Mouse (Mus musculus) cerebellum, adult 11 months (tissue): Measurements from ENCODE around the gene Fyn.

ENCODE experiments used
- DNase-seq: peaks from one replicate; pipeline ENCODE4 v3.0.0; 2022

Fyn gene

DNA sequence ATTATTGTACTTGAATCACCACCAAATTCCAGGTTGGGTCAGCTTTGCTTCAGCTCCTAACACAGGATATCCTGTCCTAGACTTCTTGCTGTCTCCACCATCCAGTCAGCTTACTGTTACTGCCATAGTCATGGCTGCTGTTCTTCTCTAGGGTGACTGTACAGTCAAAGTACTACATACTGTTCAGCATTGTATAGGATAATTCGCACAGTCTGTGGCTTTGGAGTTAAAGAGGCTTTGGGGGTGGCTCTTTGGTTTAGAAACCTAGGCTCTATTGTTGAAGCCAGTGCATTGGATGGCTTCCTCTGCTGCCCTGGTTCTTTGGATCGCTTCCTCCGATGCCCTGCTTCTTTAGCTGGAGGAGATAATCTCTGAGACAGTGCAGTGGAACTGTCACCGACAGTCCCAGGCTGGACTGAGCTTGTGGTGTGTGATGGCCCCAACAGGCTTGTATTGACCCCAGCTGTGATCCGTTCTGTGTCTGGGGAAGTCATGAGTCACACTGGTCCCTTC is 174.7 kb downstream of the Fyn start:
- DNase-seq: no peak

DNA sequence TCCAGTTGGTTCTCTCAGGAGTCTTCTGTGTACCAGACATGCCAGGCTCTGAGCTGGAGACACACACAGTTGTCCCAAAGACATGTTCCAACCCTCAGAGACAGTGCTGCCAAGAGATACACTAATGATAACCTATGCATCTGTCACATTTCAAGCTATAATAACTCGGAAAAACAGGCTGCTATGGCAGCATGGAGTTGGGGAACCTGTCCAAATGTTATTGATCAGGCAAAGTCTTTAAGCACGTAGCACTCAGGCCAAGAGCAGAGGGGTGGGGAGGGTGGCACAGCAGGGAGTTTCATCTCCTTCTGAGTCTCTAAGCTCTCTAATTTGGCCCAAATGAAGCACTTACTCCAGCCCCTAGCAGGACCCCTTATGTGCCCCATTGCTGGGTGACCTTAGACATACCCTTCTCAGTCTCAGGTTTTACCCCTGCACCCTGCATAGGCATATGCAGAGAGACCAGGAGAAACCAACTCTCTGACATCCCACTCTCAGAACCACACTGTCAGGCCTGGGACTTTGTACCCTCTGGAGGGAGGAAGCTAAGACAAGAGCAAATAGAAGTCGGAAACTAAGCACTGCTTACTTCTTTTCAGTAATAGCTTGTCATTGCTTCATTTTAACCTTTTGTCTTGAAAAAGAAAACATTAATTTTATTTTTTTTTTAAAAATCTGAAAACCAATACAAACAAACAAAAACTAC is 178.9 kb downstream of the Fyn start:
- DNase-seq: no peak

DNA sequence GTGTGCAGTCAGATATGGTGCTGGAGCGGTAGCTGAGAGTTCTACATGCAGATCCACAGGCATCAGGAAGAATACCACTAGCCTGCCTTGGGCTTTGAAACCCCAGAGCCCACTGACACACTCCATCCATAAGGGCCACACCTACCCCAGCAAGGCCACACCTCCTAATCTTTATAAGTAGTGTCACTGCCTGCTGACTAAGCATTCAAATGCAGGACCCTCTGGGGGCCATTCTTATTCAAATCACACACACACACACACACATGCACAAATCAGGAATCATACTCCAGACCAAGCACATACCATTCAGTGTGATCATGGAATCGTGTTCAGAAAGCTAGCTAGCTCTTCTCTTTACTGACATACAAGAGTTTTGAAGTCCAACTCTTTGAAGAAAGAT is 182.1 kb downstream of the Fyn start:
- no peak for DNase-seq

DNA sequence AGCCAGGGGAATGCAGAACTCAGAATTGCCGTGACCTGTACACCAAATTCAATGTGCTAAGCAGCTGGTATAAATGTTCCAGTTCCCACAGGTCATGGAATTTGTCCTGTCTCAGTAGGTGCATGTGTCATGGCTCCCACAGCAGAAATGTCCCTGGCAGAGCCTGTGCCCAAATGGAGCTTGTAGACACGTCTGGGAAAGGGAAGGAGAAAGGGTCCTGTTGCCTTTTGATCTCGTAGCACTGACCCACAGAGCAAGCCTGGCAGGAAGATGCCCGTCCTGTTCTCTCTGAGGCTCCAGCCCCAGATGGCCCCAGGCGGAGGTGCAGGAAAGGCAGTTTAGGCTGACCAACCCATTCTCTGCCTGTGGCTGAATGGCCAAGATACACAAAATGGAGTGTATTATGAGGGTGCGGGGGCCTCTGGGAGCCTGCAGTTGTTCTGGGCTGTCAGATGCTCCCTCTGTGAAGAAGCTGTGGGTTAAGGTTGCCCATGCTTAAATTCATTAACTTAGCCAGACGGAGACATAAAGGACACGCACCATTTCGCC is 183.1 kb downstream of the Fyn start:
- DNase-seq: no peak

DNA sequence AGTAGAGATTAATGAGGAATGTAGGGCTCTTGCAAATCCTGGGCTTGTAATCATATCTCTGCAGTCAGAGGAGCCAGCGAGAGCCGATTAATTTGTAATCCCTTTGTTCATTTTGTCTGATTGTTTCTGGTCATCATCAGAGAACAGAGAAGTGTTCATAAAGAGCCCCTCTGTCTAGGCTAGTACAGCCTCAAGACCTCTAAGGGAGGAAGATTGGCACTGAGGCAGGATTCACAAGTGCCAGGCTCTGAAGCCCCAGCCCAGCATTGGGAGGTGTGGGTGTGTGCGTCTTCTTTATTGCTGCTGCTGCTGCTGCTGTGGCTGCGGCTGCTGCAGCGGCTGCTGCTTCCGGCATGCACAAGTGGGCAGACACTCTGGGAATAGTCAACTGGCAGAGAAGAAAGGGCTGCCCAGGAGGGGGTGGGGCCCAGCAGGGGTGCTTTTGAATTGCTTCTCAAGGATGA is 183.7 kb downstream of the Fyn start:
- DNase-seq: no peak

DNA sequence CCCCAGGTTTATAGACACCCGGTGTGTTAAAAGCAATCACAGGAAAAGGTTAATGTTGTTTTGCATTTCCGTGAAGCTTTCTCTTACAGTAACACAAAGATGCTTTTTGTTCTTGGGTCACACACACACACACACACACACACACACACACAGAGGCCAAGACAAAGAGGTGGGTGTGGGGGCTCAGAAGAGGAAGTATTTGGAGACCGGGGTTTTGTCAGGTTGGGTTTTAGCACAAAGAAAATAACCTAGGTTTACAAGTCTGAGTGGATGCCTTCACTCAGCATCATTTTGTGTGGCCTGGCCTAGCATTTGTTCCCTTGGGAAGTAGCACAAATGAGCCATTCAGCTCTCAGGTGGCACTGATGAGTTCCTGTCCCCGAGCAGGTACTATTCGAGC is 184.2 kb downstream of the Fyn start:
- no peak for DNase-seq

DNA sequence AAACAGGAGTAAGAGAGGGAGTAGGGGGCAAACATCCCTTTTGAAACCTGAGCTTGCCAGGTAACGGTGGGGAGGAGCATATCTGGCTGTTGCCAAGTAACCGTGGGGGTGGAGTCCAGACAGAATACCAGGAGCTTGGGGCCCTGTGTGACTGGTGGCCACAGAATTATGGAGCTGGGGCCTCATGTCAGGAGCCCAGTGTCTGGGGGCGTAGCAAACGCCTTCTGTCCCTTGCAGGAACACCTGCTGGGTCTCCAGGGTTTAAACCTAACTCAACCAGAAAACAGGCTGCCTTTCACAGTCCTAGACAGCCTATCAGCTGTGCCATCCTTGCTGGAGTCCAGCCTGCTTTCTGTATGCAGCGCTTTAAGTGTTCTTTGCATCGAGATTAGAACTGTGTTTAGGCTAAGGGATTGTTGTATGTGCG is 186.6 kb downstream of the Fyn start:
- no peak for DNase-seq

DNA sequence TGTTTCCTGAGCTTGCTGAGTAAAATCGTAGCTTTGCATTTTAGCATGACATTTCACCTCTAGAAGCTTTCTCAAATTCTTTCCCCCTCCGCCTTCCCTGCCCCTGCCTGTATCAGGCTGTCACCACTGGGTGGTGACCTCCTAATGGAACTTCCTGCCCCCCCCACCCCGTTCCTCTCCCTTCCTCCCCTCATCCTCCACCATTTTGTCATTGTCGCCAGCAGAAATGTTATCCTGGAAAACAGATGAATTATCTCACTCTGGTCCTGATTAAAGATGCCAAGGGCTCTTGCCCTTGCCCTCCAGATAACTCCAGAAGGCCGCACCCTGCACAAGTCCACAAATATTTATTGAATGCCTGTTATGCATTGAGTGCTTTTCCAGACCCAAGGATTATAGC is 187.1 kb downstream of the Fyn start:
- no peak for DNase-seq

DNA sequence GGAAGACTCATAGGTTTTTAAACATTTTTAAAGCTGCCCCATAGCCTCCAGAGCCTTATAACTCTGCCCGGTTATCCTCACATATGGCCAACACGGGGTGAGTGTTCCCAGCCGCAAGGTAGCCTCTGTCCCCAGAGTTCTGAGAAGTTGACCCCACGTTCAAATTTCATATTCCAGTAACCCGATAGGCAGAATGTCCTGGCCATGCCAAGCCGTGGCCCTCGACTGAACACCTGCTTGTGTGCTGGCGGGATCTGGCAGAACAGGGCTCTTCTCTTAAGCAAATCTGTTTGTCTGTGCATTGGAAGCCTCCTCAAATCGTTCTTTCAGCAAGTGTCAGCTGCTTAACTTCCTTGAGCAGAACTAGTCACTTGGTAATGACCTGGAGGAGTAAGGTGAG is 188.7 kb downstream of the Fyn start:
- no peak for DNase-seq

DNA sequence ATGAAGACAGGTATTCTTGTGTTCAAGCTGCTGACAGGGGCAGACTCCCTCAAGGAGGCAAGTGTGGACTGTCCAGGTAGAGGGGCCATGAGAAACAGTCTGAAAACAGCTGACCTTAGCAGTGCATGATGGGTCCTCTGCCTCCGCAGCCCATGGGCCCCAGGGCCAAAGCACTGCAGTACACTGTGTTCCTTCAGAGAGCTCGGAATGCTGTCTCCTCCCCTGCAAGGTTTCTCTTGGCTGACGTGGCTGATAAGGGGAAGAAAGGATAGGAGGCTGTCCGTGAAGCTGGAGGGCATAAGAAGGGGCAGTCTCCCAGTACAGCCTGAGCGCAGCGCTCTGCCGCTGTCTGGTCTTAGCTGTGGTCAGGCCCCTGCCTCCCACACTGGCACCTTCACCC is 189.2 kb downstream of the Fyn start:
- no peak for DNase-seq

DNA sequence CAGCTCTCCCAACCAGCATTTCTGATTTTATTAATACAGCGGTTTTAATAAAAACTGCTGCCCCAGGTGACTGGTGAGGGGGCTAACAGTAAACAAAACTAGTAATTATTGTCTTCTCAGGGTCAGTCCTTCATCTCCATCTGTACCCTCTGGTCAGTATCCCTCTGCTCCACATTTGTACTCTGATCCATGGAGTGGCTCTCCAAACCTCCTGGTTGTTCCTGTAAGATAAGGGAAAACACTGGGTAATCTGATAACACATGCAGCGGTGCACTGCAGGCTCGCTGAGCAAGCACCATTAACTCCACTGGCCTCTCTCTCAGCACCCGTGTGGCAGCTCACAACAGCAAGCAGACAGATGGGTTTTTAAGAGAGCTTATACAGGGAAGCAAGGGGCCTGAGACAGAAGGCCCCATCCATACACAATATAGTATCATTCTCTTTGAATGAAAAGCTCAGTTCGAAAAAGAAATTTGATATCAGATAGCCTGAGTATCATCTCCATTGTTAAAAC is 189.9 kb downstream of the Fyn start:
- DNase-seq: no peak

DNA sequence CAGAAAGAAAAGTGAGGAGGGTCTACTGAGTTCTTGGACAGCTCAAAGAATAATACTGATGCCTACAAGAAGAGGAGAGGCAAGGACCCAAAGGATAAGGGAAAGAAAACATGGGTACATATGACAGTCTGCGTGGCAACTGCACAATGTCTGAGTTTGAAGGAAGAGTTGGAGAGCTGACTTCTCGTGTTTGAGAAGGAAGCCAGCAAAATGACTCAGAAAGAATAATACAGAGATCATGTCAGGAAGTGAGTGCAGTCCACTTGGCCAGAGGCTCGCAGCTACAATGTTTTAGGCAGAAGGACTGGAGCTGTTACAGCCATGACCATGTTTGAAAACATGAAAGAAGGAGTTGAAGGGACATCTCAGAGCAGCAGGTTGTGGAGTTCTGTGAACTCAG is 190.7 kb downstream of the Fyn start:
- DNase-seq: no peak

DNA sequence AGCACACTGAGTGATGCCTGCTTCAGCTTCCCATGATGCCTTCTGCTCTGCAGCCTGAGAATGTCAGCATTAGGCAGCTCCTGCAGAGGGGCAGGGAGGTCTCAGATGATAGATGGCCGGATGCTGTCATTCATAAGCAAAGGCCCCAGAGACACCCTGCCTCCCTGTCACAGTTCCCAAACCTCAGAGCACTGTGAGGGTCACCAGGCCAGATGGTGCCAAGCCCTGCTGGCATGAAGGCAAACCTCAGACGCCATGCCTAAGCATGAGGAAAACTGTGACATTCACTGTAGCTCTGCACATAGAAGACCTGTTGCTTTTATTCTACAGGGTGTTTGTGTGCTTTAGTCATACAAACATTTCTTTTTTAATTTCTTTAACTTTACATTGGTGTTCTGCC is 193.7 kb downstream of the Fyn start:
- no peak for DNase-seq

DNA sequence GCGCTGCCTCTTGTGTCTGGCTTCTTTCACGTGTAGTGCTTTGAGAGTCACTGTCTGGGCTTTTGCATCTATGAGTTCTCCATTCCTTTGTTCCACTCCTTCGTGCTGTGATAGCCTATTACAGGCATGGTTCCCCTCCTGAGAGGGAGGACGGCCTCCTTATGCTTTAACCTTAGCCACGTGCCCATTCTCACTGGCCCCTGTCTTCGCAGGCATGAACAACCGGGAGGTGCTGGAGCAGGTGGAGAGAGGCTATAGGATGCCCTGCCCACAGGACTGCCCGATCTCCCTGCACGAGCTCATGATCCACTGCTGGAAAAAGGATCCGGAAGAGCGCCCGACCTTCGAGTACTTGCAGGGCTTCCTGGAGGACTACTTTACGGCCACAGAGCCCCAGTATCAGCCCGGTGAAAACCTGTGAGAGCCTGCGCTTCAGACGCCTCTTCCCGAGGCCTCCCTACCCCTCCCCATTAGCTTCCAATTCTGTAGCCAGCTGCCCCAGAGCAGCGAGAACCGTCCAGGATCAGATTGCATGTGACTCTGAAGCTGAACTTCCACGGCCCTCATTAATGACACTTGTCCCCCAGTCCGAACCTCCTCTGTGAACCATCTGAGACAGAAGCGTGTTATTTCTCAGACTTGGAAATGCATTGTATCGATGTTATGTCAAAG is 195.0 kb downstream of the Fyn start:
- DNase-seq: no peak

DNA sequence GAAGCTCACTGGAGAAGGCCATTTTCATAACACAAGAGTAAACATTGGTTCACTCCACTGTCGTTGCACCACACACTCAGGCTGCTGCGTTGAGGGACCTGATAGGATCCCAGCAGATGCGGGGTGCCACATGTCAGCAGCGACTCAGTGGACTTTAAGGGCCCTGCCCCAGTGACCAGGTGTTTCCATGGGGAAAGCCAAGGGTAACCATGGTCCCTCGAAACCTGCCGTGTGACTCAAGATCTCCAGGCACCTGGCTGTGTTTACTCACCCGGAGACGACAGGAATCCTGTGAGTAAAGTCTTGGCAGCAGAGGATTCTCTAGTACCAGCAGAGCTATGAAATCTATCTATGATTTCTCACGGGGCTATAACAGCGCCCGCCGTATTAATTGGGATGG is 198.2 kb downstream of the Fyn start:
- DNase-seq: no peak

DNA sequence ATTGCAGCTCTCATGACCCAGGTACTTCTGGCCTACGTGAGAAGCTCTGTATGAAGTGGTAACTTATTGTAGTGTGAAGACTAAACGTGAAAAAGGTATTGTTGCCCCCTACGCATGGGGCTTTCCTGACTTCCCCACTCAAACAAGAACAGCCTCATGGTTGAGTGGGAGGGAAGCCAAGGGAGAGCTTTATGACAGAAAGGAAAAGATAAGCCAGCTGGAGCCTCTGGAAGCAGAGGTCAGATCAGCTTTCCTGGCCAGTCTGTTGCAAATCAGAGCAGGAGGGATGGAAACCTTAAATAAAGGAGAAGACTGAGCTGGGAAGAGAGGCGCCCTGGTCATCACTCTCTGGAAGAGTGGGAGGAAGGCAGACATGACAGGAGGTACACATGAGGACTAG is 200.3 kb downstream of the Fyn start:
- no peak for DNase-seq

DNA sequence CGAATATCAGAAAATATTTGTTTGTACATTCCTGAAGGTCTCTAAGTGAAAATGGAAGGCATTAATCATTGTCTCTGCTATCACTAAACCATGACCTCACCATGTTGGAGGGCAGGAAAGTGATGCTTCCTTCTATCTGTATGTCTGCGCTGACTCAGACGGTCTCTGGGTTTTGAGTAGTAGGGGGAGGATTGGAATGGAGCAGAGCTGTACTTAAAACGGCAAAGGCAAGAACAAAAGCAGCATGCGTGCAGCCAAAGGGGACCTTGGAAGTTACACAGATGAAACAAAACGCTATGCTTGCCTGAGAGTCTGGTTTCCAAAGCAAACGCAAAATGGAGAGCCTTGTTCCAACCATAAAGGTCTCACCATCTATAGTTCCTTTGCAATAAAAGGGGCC is 202.4 kb downstream of the Fyn start:
- DNase-seq: no peak

DNA sequence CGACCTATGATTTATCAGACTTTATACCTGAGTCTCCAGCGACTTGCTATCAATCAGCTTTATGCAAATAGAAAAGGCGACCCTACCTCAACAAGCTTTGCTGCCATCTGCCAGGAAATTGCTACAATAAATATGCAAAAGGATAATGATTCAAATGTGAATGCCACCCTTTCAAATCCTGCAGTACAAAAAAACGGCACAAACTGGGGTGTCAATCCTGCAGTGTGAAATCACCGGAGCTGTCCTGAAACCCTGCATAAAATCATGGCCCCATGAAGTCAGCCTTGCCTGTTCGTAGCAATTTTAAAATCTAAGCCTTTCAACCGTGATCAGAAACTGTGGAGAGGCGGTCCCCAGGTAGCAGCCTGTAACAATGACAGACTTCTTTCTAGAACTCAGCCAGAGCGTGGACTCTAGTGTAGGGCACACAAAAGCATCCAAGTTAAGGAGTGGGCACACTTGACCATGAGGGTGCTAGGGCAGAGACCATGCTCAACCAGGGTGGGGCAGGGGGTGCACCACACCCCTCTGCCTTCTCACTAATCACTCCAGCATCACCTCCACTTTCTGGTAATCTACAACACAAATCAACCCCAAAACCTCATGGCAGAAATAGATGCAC is 203.5 kb downstream of the Fyn start:
- DNase-seq: no peak

DNA sequence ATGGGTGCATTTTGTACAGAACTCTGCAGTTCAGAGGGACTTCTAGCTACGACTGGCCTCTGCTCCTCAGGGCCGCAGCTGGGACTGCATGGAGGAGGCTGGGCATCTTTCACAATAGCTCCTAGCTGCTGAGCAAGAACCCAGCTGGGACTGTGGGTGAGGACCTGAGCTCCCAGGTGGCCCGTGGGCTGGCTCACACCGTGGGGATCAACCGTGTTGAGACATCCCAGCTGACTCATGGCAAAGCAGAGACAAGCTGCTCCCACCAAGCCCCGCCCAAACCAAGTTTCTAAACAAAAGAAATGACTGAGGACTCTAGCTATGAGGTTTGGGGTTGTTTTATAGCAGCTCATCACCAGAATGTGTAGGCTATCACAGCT is 204.0 kb downstream of the Fyn start:
- no peak for DNase-seq

DNA sequence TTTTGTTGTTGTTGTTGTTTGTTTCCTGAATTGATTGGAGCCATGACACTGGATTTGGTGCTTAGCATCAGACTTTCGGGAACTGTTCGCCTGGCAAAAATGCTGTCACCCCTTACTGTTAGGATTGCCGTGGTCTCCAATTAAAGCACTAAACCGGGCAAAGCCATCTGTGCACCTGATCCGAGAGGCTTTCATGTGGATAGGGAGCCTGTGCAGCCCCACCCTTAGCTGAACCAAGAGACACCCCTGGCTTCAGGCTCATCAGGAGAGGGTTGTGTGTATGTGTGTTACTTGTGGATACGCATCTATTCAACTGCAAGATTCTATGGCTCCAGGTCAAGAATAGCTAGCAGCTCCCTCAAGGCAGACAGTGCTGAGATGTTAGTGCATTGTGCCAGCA is 207.8 kb downstream of the Fyn start:
- DNase-seq: no peak

DNA sequence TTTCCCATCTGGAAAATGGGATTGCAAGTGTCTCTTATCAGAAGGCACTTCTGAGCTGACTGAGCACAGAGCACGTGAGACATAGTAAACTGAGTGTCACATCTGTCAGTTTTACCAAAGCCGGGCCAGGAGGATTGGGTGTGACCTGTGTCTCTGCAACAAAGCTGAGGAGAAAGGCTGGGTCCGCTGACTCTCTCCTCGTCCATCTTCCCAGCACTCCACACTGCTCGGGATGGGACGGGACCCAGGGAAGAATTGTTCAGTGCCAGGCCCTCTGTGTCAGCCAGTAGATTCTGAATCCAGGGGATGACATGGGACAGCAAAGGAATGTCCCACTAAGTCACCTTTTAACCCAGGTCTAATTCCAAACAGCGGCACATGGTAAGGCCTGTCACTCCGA is 211.8 kb downstream of the Fyn start:
- no peak for DNase-seq

DNA sequence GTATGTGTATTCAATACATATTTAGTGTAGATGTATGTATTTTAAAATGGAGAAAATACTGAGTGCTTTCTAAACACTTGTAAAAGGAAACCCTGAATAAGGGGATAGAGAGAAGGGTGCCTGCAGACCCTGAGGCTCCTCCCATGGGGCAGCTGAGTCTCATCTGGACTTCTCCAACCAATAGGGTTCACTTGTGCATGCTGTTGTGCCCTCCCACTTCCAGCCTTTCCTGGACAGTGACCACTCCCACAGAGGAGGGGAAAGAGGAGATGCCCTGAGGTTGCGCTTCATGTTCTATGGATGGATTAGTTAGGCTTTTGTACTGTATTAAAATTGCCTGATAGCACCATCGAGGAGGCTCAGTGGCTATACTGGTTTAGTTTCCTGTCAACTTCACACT is 213.7 kb downstream of the Fyn start:
- no peak for DNase-seq

DNA sequence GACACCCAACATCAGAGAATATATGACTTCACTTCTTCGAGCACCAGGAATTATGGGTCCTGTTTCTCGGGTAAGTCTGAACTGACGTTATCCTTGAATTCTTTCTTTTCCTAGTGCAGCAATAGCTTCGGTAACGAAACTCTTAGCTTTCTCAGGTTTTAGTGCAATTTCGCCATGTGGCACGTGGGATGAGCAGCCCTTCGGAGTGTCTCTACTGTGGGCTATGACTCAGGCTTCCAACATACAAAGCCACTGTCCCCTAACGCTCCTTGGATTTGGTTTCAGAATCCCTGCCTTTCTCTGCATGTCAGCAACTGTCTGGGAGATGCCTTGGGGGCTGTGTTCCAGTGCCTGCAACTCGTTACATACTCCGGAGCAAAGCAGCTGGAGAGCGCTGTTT is 215.1 kb downstream of the Fyn start:
- DNase-seq: no peak
